Mouse (Mus musculus) ZHBTc4 (cell line): ENCODE measurements around the gene Trim7.
"Not testable (repeated sequence)": the region's sequence is repeated elsewhere in the genome, so short reads cannot be mapped to it uniquely, and the experiment has no call there.

ENCODE experiments used
- DNase-seq: peaks from one replicate; pipeline ENCODE4 v3.0.0-alpha.2; 2011; ENCODE audit warnings: low read depth, low spot score

Trim7 gene

GRCm38 (mm10) chr11:48898812-48899431, 73.0 kb downstream of the Trim7 start:
- no peak for DNase-seq

DNA sequence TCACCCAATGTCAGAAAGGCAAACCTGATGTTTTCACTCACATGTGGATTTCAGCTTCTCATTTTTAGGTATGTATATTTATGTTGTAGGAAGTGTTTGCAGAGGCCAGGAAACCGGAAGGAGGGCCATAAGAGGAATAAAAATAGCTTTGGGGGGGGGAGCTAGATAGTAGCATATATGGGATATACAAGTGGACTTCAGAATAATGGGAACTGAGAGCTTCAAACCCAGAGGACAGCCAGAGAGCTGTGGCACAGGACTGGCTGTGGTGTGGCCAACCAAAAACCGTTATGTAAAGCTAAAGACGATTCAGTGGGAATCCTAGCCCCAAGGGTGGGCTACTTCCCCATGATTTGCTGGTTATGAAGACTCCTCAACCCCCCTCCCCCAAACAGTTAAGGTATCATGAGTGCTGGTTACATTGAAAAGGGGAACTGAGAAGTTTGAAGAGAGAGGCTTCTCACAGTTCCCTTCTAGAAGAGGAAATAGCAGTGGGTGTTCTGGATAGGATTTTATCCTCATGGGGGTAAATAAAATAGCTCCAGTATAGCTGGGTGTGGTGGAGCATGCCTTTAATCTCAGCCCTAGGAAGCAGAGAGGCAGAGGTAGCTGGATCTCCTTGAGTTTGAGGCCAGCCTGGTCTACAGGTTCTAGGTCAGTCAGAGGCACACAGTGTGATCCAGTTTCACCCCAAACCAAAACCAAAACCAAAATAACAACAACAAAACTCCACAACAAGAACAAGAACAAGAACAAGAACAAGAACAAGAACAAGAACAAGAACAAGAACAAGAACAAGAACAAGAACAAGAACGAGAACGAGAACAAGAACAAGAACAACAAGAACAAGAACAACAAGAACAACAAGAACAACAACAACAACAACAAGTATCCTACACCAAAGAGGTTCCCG, 75.0 kb downstream of the Trim7 start:
- not testable (repeated sequence) for DNase-seq

GRCm38 (mm10) chr11:48901567-48901930, 75.6 kb downstream of the Trim7 start:
- not testable (repeated sequence) for DNase-seq
